Mouse (Mus musculus): Measurements from ENCODE around the gene Strn4. TPM values are rescaled to one million over a fixed set of nuclear protein-coding genes. Genes with fewer than 3 reads are reported as not detected.

The Strn4 gene
- total RNA-seq, 2 experiments from 2014 or later = 279 to 300 TPM

DNA sequence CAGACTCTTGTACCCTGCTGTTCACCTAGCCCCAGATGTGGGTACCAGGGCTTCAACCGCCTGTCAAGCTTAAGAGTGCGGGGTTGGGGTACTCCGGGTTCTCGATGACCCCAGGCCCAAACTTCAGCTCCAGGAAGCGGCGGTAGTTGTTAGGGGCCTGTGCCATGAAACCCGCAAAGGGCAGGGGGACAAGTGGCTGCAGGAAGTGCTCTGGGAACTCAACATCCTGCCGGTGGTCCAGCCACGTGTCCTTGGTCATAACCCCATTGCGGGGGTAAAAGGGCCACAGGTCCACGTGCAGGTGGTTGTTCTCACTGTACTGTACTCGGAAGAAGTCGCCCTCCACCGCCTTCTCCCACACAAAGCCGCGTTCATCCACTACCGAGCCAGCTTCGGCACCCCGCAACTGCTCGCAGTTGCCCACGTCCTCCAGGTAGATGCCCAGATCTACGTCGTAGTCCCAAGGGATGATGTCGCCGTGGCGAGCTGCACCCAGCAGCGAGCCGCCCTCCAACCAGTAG, 5.2 kb upstream of the Strn4 start:
- no peak for DNase-seq (ENCODE audit: low spot score in 2 of 2)

DNA sequence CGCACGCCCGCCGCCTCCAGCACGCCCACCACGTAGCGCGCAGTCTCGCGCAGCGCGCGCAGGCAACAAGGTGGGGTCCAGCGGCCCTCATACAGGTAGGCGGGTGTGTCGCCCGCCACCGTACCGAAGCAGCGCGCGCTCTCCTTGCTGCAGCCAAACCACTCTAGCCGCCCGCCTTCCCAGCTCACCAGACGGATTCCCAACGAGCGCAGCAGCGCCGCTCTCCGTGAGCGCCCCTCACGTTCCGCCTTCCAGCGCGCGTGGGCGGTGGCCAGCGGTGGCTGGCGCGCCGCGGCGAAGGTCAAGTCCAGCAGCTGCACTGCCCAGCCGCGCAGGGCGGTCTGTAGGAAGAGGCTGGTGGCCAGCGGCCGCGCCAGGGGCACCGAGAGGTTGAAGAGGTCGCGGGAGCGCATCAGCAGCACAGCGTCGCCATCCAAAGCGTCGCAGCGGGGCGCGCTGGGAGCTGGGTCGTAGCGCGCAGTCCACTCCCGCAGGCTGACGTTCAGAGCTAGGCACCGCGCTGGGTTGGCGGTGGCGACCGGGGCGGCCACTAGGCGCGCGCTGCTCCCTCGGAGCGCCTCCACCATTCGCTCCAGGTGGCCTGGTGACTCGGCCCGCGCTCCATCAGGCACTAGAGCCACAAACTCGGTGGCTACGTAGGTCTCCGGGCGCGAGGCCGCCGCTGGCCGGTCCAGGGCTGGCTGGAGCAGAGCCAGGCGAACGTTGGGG, 4.6 kb upstream of the Strn4 start:
- peak; percentile 44 to 63 for DNase-seq (ENCODE audit: low spot score in 2 of 2)

DNA sequence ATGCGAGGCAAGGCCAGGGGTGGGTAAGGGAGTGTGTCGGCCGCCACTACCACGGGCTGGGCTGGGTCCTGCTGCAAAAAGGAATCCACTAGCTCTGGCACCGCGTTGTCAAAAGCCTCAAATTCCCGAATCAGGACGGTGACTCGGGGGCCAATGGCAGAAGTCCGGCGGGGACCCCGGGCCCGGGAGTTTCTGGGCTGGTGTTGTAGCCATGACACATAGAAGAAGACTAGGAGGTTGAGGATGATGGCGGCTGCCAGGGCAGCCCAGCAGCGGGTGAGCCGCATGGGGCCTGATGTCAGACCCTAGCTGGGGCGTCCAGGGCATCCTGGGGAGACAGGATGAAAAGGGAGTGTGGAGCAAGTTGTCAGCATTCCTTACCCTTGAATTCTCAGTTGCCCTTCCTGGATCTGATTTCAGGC, 4.0 kb upstream of the Strn4 start:
- DNase-seq (ENCODE audit: low spot score in 2 of 2) = no peak

DNA sequence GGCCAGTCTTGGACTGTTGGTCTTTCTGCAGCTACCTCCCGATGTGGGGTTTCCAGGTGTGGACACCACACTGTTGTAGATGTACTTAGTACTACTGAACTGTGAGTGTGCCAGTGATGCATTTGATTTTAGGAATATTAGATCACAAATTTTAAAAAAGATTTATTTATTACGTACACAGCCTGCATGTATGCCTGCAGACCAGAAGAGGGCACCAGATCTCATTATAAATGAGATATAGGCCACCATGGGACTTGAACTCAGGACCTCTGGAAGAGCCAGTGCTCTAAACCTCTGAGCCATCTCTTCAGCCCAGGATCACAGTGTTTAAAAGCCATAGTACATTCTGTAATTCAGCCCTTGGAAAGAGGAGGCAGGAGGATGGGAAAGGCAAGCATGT, 3.2 kb upstream of the Strn4 start:
- DNase-seq (ENCODE audit: low spot score in 2 of 2) = no peak

DNA sequence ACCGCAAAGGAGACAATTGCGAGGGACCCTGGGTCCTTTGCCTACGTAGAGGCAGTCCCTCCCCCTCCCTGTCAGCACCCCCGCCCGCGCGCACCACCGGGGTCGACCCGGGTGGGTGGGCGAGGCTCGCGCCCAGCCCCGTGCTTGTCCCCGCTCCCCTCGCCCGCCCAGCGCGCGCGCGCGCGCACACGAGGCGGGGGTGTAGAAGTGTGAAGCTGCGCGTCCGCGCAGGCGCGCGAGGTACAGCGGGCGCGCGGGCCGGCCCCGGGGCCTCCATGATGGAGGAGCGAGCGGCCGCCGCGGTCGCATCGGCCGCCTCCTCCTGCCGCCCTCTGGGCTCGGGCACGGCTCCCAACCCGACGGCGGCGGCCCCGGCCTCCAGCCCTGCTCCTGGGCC, 387 bp downstream of the Strn4 start:
- peak; percentile 75 to 81 for DNase-seq (ENCODE audit: low spot score in 2 of 2)

DNA sequence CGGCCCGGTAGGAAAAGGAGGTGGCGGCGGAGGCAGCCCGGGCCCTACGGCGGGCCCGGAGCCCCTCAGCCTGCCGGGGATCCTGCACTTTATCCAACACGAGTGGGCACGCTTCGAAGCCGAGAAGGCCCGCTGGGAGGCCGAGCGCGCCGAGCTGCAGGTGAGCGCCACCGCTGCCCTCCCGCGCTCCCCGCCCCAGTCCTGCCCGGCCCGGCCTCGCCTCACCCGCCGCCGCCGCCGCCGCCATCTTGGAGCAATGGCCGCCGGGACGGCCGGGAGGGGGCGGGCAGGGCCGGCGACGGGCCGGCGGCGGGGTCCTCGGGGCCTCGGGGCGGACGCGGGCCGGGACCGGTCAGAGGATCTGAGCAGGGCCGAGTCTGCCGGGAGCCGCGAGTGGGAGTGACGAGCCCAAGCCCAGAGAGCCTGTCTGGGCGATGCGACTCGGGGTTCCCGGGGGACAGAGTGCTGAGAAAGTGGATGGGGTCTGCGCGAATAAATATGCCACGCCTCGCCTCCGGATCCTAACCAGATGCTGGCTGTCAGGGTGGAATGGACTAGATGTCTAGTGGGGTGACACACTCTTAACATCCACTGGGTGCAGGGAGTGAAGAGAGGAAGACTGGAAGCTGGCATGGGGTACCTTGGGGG, 910 bp downstream of the Strn4 start, which contains the start of gene Fkrp:
TSS of gene Fkrp (minus strand) at position 258 of the 648 bp plus-strand sequence.
- DNase-seq (ENCODE audit: low spot score in 2 of 2) = peak; percentile 43 to 53

DNA sequence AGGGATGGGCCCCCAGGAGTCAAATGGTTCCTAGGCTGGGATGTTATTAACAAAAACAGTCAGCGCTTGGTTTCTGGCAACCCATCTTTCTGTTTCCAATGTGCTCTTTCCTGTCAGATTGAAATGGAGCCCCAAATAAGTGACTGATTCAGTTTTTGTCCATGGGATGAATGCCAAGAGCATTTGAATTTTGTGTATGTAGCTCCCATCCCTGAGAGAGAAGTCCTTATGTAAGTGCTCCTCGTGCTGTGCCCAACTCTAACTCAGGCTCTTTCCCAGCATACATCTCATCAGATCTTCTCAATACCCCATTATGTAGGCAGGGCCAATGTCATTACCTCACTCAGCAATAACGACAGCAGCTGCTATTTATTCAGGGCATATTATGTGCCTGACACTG, 2.0 kb downstream of the Strn4 start:
- DNase-seq (ENCODE audit: low spot score in 2 of 2) = peak in 1 of 2 experiments; percentile 61

DNA sequence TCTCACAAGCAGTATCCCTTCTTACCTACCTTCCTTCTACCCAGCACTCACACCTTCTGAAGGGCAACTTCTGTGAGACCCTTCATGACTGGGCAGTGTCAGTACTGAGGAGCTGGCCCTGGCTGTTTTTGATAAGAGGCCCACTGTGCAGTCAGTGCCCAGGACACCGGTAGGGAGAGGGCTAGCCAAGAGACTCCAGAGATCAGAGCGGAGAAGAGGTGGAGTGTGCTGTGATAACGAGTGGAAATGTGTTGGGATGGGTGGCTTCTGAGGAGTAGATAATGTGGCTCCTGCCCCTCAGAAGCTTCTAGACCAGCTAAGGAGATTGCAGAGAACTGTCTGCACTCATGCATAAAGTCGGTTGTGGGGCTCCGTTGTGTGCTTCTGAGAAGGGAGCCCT, 4.1 kb downstream of the Strn4 start:
- no peak for DNase-seq (ENCODE audit: low spot score in 2 of 2)

DNA sequence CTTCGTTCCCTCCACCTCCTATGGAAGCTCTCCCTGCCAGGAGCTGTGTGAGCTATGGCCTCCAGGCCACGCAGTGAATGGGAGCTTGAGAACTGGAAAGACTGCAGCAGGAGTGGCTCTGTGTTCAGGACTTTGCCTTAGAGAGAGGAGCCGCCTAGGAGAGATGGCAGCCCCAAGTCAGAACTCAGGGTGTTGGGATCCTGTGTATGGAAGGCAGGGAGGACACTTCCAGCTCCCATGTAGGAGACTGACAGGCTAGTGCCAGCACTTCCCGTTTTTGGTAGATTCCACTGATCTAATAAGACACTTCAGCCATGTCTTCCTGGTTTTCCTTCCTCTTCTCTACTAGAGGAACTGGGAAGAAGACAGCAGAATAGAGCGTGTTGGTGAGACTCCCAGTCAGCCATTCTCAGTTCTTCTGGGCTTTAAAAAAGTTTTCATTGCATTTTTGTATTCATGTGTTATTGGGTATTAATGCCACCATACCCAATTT, 4.6 kb downstream of the Strn4 start:
- DNase-seq (ENCODE audit: low spot score in 2 of 2) = no peak

DNA sequence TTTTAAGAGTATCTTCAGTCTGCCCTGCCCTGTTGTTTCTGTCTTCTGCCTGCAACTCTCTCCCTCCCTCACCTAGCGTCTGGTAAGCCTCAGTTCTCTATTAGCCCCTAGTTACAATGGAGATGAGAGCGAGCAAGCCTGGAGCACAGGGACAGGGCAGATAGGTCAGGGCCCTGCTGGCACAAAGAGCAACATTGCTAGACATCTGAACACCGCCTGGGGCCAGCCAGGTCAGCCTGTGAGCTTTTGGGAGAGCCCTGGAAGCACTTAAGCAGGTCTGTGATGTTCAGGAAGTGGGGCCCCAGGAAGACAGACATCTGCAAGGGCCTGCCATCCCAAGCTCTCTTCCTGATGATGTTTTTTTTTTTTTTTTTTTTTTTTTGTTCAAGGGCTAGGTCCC, 5.4 kb downstream of the Strn4 start:
- DNase-seq (ENCODE audit: low spot score in 2 of 2) = no peak

DNA sequence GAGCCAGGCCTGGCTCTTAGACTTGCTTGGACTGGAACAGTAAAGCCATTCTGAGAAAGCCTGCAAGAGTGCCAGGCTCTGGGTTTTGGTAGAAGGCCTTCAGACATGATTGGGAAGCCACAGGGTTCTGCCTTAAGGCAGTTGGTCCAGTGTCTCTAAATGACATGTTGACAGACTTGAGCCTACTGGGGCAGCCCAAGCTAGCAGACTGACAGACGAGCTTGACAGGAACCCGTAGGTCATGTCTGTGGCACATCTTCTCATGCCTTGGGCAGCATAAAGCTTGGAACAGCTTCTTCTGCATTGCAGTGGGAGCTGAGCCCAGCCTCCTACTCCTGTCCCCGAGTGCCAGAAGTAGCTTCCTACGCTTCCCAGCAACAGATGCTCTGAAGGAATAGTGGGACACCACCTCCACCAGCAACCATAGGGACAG, 6.0 kb downstream of the Strn4 start:
- DNase-seq (ENCODE audit: low spot score in 2 of 2) = peak; percentile 59 to 77

DNA sequence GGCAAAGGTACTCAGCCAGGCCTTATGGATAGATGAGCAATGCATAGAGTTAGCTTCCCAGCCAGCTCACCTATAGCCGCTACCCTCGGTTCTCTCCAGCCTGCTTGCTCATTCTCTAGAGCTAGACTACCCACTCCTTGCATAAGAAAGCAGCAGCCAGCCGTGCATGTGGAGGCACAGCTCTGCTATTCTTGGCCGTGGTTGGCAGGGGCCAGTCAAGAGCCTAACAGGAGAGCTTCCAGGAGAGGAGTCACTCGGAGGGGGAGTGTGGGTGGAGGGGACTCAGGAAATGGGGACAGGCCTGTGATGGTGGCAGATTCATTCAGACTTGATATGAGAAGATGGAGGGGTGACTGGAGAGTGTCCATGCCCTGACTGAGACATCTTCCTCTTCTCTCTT, 8.0 kb downstream of the Strn4 start:
- peak in 1 of 2 experiments; percentile 58 for DNase-seq (ENCODE audit: low spot score in 2 of 2)

DNA sequence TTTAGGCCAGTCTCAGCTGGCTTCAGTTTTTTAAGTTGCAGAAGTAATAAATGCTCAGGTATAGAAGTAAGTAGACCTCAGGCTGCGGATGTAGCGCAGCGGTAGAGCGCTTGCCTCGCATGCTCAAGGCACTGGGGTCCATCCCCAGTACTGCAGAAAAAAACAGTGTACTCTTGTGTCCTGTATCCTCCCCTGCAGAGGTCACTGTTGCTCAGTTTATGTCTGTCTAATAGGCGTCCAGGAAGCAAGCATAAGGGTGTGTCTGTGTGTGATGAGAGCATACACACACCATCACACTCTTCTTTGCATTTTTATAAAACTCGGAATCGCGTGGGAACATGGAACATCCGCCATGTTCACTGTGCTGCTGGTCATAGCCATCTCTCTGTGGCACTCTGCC, 10.1 kb downstream of the Strn4 start:
- no peak for DNase-seq (ENCODE audit: low spot score in 2 of 2)

DNA sequence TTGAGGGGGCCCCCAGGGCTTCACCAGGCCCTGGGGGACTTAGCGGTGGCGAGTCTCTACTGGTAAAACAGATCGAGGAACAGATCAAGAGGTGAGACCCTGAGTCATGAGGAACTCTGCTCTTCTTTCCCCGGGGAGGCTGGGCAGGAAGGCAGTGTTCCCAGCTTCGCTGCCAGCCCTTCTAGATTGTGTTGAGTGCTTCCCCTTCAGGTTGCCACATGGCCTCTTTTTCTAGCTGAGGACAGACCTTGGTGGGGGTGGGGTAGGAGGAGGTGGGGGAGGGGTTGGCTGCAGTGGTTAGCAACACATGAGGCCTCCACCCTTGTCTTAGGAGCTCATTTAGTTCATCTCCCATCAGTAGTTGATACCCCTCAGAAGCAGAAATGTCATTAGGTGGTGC, 10.9 kb downstream of the Strn4 start:
- no peak for DNase-seq (ENCODE audit: low spot score in 2 of 2)

DNA sequence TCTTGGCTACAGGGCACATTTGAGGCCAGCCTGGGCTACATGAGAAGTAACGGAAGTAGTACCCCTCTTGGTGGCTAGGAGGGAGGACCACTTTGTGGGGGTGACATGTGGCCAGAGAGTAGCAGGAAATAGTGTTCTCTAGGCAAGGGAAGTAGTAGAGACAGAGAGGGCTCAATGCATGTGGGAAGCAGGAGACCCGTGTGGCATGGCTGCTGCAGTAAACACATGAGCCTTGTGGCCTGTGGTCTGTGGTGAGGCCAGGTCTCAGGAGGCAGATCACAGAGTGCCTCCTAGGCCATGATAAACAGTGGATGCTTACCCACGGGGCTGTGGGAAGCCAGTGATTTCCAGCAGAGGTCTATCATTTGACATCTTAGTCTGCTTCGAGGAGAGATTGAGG, 11.6 kb downstream of the Strn4 start:
- DNase-seq (ENCODE audit: low spot score in 2 of 2) = no peak

DNA sequence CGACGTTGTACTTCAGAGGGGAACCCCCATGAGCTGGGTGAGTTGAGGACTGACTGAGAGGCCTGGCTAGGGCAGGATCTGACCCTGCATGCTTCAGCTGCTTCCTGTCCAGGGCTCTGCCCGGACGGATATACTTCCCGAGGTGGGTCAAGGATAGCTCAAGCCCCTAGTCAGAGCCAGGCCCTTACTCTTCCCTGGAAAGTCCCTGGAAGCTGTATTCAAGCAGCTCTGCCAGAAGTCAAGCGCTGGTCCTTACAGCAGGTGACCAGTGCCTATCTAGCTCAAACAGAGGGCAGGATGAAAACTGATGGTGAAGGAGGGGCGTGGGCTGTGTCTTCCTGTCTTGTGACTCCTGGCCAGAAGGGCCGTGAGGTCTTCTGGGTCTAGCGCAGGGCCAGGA, 14.8 kb downstream of the Strn4 start:
- DNase-seq (ENCODE audit: low spot score in 2 of 2) = no peak

DNA sequence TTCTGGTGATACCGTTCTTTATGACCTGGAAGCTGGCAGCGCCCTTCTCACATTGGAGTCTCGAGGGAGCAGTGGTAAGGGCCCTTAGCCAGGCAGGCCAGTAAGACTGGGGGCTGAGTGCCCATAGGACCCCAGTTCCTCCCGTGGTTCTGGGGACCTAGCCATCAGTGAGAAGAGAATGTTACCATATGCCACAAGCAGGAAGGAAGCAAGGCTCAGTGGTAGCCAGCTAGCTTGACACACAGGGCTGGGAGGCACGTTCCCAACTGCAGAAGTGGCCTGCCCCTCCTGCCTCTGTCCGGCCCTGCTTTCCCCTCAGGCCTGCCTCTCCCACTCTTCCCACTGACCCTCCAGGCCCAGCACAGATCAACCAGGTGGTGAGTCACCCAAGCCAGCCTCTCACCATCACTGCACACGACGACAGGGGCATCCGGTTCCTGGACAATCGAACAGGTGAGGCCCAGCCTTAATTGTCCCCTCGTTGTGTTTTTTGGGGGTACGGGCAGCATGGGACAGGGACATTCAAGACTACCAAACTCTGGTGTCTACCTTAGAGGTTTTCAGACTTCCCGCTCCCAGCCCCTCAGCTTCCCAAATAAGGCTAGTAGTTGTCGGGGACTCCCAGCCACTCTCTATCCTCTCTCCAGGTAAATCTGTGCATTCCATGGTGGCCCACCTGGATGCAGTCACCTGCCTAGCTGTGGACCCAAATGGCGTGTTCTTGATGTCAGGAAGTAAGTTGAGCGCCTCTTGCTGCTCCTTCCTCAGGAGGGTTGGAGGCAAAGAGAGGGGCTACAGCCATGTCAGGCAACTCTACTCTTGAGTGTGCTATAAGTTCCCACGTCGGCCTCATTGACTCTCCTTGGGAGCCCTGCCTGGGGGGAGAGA, 22.5 kb downstream of the Strn4 start:
- DNase-seq (ENCODE audit: low spot score in 2 of 2) = no peak

DNA sequence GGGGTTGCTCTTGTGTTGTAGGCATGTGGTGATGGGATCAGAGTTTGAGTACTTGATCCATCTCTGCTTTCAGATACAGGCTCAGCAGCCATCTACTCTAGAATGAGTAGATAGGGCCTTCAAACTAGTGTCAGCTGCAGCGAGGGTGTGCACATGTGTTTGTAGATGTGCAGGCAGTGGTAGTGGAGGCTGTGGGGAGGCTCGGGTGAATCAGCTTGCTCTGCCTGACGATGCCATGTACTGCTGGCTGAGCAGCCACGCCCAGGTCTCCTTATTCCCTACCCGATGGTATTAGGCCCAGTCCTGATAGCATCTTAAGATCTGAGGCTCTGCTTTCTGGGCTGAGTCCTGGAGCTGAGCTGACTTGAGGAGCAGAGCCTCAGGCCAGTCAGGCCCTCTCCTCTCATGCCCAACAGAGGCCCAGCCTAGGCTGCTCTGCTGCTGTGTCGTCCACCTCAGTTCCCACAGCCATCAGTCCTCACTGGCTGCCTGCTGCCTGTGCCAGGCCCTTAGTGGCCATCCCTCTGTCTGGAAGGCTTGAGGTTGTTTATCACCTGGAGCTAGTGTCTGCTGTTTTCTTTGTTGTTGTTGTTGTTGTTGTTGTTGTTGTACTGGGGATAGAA, 23.2 kb downstream of the Strn4 start:
- DNase-seq (ENCODE audit: low spot score in 2 of 2) = no peak

DNA sequence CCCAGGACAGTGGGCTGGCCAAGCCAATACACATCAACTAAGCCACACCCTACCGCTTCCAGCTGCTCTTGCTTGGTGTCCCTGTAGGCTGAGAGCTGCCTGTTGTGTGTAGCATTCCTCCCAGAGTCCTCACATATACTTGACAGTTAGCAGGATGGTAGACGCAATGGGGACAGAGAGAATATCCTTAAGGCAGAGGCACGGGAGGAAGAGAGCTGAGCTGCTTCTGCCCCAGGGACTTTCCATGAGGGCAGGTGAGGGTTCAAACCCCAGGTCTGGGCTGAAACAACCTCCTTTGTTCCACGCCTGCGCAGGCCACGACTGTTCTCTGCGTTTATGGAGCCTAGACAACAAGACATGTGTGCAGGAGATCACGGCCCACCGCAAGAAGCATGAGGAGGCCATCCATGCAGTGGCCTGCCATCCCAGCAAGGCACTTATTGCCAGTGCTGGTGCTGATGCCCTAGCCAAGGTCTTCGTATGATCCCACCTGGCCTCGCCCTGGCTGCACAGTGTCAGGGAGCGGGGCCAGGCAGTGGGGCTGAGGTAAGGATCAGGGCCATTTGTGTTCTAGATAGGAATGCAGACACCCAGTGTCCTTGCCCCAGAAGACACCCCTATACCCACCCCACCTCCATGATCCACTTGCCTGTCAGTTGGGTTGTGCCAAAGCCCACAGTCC, 23.9 kb downstream of the Strn4 start:
- DNase-seq (ENCODE audit: low spot score in 2 of 2) = no peak

DNA sequence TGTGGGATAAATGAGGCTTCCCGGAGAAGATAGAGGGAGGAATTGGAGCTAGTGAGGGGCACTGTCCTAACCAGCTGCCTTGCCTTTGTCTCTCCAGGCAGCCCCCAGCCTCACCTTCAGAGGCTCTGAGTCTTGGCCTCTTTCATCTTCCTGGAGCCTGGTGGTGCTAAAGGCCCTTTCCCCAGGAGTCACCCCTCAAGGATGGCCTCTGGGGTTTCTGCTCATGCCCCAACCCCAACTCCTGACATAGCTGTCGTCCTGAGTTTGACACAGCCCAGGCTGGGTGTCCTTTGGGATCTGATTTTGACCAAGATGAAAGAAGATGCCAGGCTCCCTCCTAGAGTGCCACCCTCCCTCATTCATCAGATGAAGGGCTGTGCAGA, 24.4 kb downstream of the Strn4 start:
- no peak for DNase-seq (ENCODE audit: low spot score in 2 of 2)
